Mouse (Mus musculus): Measurements from ENCODE around the gene Lsamp.

GRCm38 (mm10) chr16:40075556-40075955 lies 91.4 kb downstream of the Lsamp start:
- no peak for TF ChIP-seq CTCF (IDR thresholded peaks at IDR 0.05; ENCODE audit: extremely low read depth, insufficient read depth, insufficient read length, insufficient replicate concordance)
- TF ChIP-seq POLR2A (IDR thresholded peaks at IDR 0.05; ENCODE audit: low read depth, low read length), result no peak
